Mouse (Mus musculus): ENCODE data around the gene Mmp20. TPM values are rescaled to one million over a fixed set of nuclear protein-coding genes. Genes with fewer than 3 reads are reported as not detected.

Mmp20 gene
- total RNA-seq, 2 experiments from 2014 or later = not detected

DNA sequence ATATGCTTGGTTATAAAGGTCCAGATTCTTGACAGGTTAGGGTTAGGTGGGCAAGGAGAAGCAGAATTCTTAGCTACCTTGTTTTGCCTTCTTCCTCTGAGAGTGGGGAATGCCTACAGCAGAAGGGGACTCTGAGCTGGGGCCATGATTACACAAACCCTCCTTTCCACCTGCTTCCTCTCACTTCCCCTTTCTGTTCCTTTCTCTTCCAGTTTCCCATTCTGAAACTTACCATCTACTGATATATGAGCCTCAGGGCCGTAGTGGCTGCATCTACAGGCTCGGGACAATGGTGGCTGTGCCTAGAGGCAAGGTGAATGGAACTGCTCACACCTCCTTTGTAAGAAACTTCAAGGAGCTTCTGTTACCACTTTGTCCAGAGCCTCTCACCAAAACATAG lies 58.0 kb downstream of the Mmp20 start:
- DNase-seq (ENCODE audit: low spot score in 2 of 2) = no peak

GRCm38 (mm10) chr9:7689799-7690198 lies 61.8 kb downstream of the Mmp20 start:
- no peak for DNase-seq (ENCODE audit: low spot score in 2 of 2)

DNA sequence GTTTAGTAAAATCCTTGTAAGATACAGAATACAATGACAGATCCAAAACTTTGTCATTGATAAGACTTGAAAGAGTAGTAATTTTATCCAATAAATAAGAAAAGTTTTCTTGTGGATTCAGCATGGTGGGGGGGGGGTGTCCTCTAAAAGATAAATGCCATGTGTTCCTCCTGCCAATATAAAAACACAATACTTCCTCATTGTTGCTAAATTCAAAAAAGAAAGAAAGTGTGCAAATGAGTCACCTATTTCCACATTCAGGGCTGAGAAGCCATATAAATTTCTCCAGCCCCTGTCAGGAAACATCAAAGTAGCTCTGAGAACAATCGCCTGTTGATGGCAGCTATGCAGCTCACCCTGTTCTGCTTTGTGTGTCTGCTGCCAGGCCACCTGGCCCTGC lies 63.8 kb downstream of the Mmp20 start, which contains the start of gene Mmp7:
Gene Mmp7, plus strand, starts transcription at position 301 of the 400 bp plus-strand sequence.
- no peak for DNase-seq (ENCODE audit: low spot score in 2 of 2)

GRCm38 (mm10) chr9:7693961-7694360 lies 65.9 kb downstream of the Mmp20 start:
- no peak for DNase-seq (ENCODE audit: low spot score in 2 of 2)

DNA sequence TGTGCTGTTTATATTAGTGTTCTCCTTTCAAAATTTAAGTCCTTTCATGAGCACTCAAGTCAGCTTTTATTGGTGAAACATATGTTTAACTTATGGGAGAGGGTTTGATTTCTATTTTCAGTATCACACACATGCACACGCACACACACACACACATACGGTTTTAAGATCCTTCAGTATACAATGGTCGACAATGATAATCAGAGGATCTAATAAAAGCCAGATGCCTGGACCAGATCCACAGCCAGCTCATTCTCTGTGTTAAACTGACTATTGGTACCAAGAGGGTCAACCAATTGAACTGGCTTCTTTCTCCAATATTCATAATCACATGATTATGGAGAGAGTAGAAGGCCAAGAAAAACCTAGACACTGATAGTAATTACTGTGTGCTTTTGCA lies 67.6 kb downstream of the Mmp20 start:
- no peak for DNase-seq (ENCODE audit: low spot score in 2 of 2)

DNA sequence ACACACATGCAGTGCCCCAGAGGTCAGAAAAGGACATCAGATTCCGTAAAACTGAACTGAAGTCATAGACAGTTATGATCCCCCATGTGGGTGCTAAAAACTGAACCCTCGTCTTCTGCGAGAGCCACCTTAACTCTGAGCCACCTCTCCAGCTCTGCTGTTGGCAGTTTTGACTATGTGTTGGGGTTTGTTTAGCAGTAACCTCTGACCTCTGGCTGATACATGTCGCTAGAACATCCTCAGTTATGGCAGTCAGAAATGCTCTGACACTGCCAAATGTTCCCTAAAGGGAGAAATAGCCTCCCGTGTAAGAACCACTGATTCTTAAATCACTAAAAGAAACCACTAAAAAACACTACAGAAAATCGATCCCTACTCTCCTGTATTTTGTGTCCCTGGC lies 80.7 kb downstream of the Mmp20 start:
- no peak for DNase-seq (ENCODE audit: low spot score in 2 of 2)

DNA sequence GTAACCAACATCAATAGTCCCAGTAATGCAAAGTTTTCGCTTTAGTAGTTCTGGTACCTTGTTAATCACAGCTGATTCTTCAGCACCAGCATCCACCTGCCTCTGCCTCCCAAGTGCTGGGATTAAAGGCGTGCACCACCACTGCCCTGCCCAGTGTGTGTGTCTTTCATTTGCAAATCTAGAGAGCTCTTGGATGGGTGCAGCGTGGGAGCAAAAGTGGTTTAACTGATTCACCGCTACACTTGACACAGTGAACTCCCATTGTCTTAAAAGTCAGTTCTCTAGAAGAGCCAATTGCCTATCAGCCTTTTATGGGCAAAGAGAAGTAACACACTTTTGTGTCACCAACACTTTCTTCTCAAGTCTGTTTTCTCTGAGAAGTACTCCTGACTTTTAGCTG lies 83.2 kb downstream of the Mmp20 start:
- DNase-seq (ENCODE audit: low spot score in 2 of 2) = no peak

DNA sequence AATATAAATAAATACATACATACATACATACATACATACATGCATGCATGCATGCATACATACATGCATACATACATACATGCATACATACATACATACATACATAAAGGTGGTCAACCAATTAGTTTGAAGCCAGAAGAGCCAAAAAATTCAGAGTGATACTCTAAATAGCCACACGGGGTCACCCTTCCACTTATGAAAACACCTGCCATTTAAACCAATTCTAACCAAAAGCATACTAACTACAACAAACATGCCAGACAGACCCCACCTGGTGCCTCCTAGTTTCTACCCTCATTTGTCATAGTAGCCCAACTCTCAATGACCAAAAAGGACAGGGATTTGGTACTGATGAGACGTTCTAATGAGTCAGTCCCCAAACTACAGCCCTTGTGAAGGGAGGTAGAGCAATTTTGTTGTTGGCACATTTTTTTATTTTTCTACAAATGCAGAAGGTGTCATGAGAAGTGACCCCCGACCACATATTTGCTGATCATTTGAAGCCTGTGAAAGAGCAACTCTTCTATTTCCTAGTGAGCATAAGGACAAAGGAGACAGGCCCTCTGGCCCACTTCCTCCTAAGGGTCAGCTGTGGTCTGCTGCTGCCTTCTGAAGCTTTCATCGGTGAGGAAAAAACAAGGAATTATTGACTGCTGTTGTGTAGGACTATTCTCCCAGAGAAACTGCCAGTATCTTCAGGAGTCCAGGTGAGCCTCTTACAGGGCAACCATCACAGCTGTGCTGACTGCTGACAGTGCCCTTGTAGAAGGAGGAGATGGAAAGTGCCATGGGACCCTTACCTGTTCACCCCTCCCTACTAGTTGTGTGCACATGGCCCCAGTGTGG lies 86.3 kb downstream of the Mmp20 start:
- peak in 1 of 2 experiments; percentile 43 for DNase-seq (ENCODE audit: low spot score in 2 of 2)

GRCm38 (mm10) chr9:7714908-7715175 lies 86.8 kb downstream of the Mmp20 start:
- DNase-seq (ENCODE audit: low spot score in 2 of 2) = no peak

DNA sequence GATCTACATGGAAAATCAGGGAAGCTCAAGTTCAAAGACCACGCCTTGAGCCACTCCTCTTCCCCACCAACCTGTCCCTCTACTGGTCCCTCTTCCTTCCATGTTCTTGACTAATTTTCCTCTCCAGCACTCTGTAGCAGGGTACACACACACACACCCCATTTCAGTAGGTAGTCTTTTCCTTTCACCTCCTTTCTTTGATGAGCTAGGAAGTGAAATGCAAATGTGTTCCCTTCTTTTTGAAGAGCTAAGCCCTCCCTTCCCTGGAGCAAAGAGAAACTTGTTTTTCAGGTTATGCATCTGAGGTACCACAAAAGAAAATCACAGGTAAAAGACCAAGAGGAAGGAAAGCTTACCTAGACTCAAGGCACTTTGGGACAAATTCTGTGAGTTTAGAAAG lies 93.5 kb downstream of the Mmp20 start:
- no peak for DNase-seq (ENCODE audit: low spot score in 2 of 2)

Other genes with a start within 250 kb of the Mmp20 start
- not detected for gene Mmp1b, start 240.2 kb upstream of the Mmp20 start, total RNA-seq (2021)
- under 1 TPM in 1 of 2 experiments, not detected in 1; 0.17 TPM for gene Mmp3, start 182.4 kb upstream of the Mmp20 start, total RNA-seq (2021)
- gene Mmp10, start 125.9 kb upstream of the Mmp20 start, total RNA-seq (2021) = not detected
- gene Mmp8, start 69.8 kb upstream of the Mmp20 start, total RNA-seq (2021) = under 1 TPM in 1 of 2 experiments, not detected in 1; 0.23 TPM
- 1 to 10 TPM in 1 of 2 experiments, under 1 TPM in 1; 0.61 to 8.8 TPM for gene Mmp27, start 56.8 kb upstream of the Mmp20 start, total RNA-seq (2021)
- not detected for gene Mmp7, start 63.9 kb downstream of the Mmp20 start, total RNA-seq (2021)
- 100 to 1,000 TPM; 151 to 202 TPM for gene Tmem123, start 135.8 kb downstream of the Mmp20 start, total RNA-seq (2021)
- 10 to 100 TPM; 38.8 to 50.5 TPM for gene Birc2, start 208.8 kb downstream of the Mmp20 start, total RNA-seq (2021)
- 10 to 100 TPM; 13.8 to 26.3 TPM for gene Birc3, start 245.0 kb downstream of the Mmp20 start, total RNA-seq (2021)